In the genomic region with DNA sequence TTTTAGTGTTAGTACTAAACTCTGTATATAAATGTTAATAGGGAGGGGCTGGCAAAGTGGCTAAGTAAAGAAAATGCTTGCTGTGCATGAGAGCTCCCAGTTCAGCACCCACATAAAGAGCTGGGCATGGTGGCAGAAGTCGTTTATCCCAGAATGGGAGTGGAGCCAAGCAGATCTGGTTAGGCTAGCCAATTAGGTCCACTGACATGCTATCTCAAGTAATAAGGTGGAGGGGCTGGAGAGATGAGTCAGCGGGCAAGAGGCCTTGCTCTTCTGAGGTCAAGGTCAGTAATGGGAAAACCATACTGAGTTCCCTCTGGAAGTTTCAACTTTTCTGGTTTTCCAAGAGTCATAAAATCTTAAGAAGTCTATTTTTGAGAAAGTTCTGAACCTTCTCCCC, we compare ENCODE assay signal across 9 mouse cellular contexts. TPM values are rescaled to one million over a fixed set of nuclear protein-coding genes. Genes with fewer than 3 reads are reported as not detected.
DNase-seq lines count a peak whose midpoint lies in the region; ATAC-seq and TF ChIP-seq lines count a peak whose summit lies in the region.
"Had no signal": no experiment of that assay in that cellular context is flagged by ENCODE, and none has a peak within 500 bp of the region (broad histone marks: within the 10 kb centered on the region; RNA-seq: fewer than 3 reads in every experiment).

No protein-coding gene starts in this region.

- no peak for TF ChIP-seq EP300 in ES-Bruce4 (IDR thresholded peaks at IDR 0.05; ENCODE audit: insufficient read depth, low read depth, low read length)

- H3K27ac ChIP-seq in ES-Bruce4 (ENCODE audit: insufficient read depth, low read length): no peak overlapping the region
- H3K27ac ChIP-seq in forebrain, embryonic 16.5 days (ENCODE audit: low read length): no peak overlapping the region
- no peak overlapping the region for H3K27ac ChIP-seq in liver, adult 2 months (replicated peaks; ENCODE audit: insufficient read depth, low read depth, low read length)

- no peaks in the 10 kb centered on the region for H3K27me3 ChIP-seq in ES-Bruce4 (ENCODE audit: control insufficient read depth, insufficient read depth, low read length, poor library complexity, severe bottlenecking)
- no peaks in the 10 kb centered on the region for H3K27me3 ChIP-seq in forebrain, embryonic 16.5 days (replicated peaks; ENCODE audit: control insufficient read depth, insufficient read depth, low read length)
- H3K27me3 ChIP-seq in liver, adult 2 months (ENCODE audit: control insufficient read depth, insufficient read depth, low read length): no peaks in the 10 kb centered on the region
- H3K27me3 ChIP-seq: Patski had no signal

- H3K79me2 ChIP-seq in liver, adult 2 months (ENCODE audit: control insufficient read depth, insufficient read depth, low read length): peaks cover 19% of the 10 kb centered on the region; the same call in 1 of the 2 replicates

- H3K36me3 ChIP-seq in ES-Bruce4 (ENCODE audit: control insufficient read depth, insufficient read depth, low read length, poor library complexity, severe bottlenecking): peaks cover 9% of the 10 kb centered on the region
- peaks cover 17% of the 10 kb centered on the region for H3K36me3 ChIP-seq in forebrain, embryonic 16.5 days (ENCODE audit: control insufficient read depth, insufficient read depth)
- peaks cover 27% of the 10 kb centered on the region for H3K36me3 ChIP-seq in liver, adult 2 months (ENCODE audit: control insufficient read depth, insufficient read depth, low read length)

- peak; percentile 20 to 21 for DNase-seq in cerebellum, postnatal 14 days
- DNase-seq in liver, adult 2 months (ENCODE audit: extremely low read depth, low read depth, low spot score): peak; percentile 35
- DNase-seq in kidney, postnatal 36 days: no peak

- peak overlapping the region; percentile 95 for H3K4me2 ChIP-seq in forebrain, embryonic 16.5 days (ENCODE audit: low read length)

- no peak for TF ChIP-seq POLR2A in ES-Bruce4 (IDR thresholded peaks at IDR 0.05; ENCODE audit: insufficient read depth, low read length)
- no peak for TF ChIP-seq POLR2A in liver, adult 2 months (IDR thresholded peaks at IDR 0.05; ENCODE audit: extremely low read depth, insufficient read depth, low read length)

- ATAC-seq in cerebellum, adult (ENCODE audit: insufficient number of reproducible peaks, low FRiP score, low TSS enrichment): no peak
- ATAC-seq in forebrain, embryonic 16.5 days: no peak
- no peak for ATAC-seq in megakaryocyte progenitor cell, adult 5-6 weeks (replicated peaks; ENCODE audit: poor library complexity)
- no peak for ATAC-seq in frontal cortex, adult (ENCODE audit: low TSS enrichment)

- TF ChIP-seq CTCF in ES-Bruce4 (IDR thresholded peaks at IDR 0.05; ENCODE audit: low read depth, low read length): no peak
- TF ChIP-seq CTCF in liver, adult 2 months (IDR thresholded peaks at IDR 0.05; ENCODE audit: low read depth, low read length): no peak

- peak overlapping the region; percentile 80 for H3K4me3 ChIP-seq in ES-Bruce4 (ENCODE audit: low read depth, low read length)
- peak overlapping the region; percentile 65 for H3K4me3 ChIP-seq in forebrain, embryonic 16.5 days (replicated peaks; ENCODE audit: low read length)
- peak overlapping the region; percentile 74 for H3K4me3 ChIP-seq in liver, adult 2 months (ENCODE audit: insufficient read depth, low read depth, low read length)

- peaks cover 7% of the 10 kb centered on the region for H3K9me3 ChIP-seq in ES-Bruce4 (replicated peaks; ENCODE audit: control insufficient read depth, insufficient read depth, low read length, poor library complexity, severe bottlenecking)
- H3K9me3 ChIP-seq in forebrain, embryonic 16.5 days (ENCODE audit: control insufficient read depth, low read length): 0 out of 2 replicates have a peak, but pooled peaks cover 2% of the 10 kb centered on the region

- WGBS in forebrain, embryonic 16.5 days: 63% methylated on average over 2 of the region's 2 CpGs
- 23% methylated on average over 2 of the region's 2 CpGs for WGBS in liver, adult 2 months

- H3K4me1 ChIP-seq in ES-Bruce4 (ENCODE audit: control insufficient read depth, insufficient read depth, low read length): no peaks in the 10 kb centered on the region
- H3K4me1 ChIP-seq in forebrain, embryonic 16.5 days (replicated peaks; ENCODE audit: control insufficient read depth, insufficient read depth, low read length): peaks cover 29% of the 10 kb centered on the region
- H3K4me1 ChIP-seq in liver, adult 2 months (ENCODE audit: control insufficient read depth, insufficient read depth, low read length): peaks cover 12% of the 10 kb centered on the region

- H3K9ac ChIP-seq in ES-Bruce4 (ENCODE audit: low read depth, poor library complexity, severe bottlenecking): peak overlapping the region; percentile 74
- H3K9ac ChIP-seq in forebrain, embryonic 16.5 days (replicated peaks; ENCODE audit: low read depth, low read length): peak overlapping the region; percentile 88; the same call in 1 of the 2 replicates
- H3K9ac ChIP-seq in liver, adult 2 months (ENCODE audit: low read depth, low read length): peak overlapping the region; percentile 76; the same call in 1 of the 2 replicates

RNA-seq across cellular contexts. Expression of gene Coa5, which starts 1.0 kb away (rescaled TPM):
- 55.3 and 55.4 TPM in 2 replicates for polyA plus RNA-seq in ES-Bruce4 (2011; ENCODE audit: insufficient read depth, insufficient read length, low read depth, missing spikeins)
- 60.6 and 64.1 TPM in 2 replicates for polyA plus RNA-seq in forebrain, embryonic 16.5 days (2015; fragmentation: Nextera tagmentation; extraction: Ambion mirVana)
- total RNA-seq in liver, adult 2 months (2014; rRNA removed): 41.6 and 47.2 TPM in 2 replicates
- polyA plus RNA-seq in liver, adult 2 months (2012; rRNA removed): 45.8 and 53.2 TPM in 2 replicates
- 84.4 and 88.5 TPM in 2 replicates for total RNA-seq in megakaryocyte progenitor cell, adult 5-6 weeks (2015)
- total RNA-seq in megakaryocyte progenitor cell, adult 5-6 weeks (2017): 61.6 and 68.1 TPM in 2 replicates

RNA-seq across cellular contexts. Expression of gene Unc50, which starts 1.0 kb away (rescaled TPM):
- polyA plus RNA-seq in ES-Bruce4 (2011; ENCODE audit: insufficient read depth, insufficient read length, low read depth, missing spikeins): 41.1 and 42.7 TPM in 2 replicates
- 121 and 136 TPM in 2 replicates for polyA plus RNA-seq in forebrain, embryonic 16.5 days (2015; fragmentation: Nextera tagmentation; extraction: Ambion mirVana)
- total RNA-seq in liver, adult 2 months (2014; rRNA removed): 49.3 and 51.4 TPM in 2 replicates
- 38.1 and 39.8 TPM in 2 replicates for polyA plus RNA-seq in liver, adult 2 months (2012; rRNA removed)
- total RNA-seq in megakaryocyte progenitor cell, adult 5-6 weeks (2015): 79.2 and 90.5 TPM in 2 replicates
- 51.2 and 55.2 TPM in 2 replicates for total RNA-seq in megakaryocyte progenitor cell, adult 5-6 weeks (2017)

Comparison
In these comparisons a context has a peak if more than half of its experiments do, and no peak if none do; other contexts are left out.
1. DNase-seq: peak in cerebellum, postnatal 14 days (2 of 2) and liver, adult 2 months (single experiment); none in kidney, postnatal 36 days (0 of 2).
2. Peak in every context shown above with its lines, with median percentiles within 50 percentile points of each other: H3K4me3 ChIP-seq and H3K9ac ChIP-seq.